Mouse (Mus musculus) testis, adult 2 months (tissue): Measurements from ENCODE around the gene Ppp6r1.

Source experiments
- CTCF ChIP-seq: fragments of 200-500 bp; IDR thresholded peaks from 2 replicates; pipeline ENCODE4 v1.5.1; 2012; ENCODE audit warnings: low read depth, mild to moderate bottlenecking, inconsistent platforms, low read length, moderate library complexity; ENCODE audit not compliant: control insufficient read depth, insufficient read depth, insufficient replicate concordance
- POLR2A ChIP-seq: fragments of 200-500 bp; IDR thresholded peaks from 2 replicates; pipeline ENCODE4 v1.6.1; 2012; ENCODE audit warnings: low read depth, mild to moderate bottlenecking, inconsistent platforms, low read length, moderate library complexity; ENCODE audit not compliant: control insufficient read depth

GRCm38 (mm10) chr7:4611511-4611910, 47.3 kb downstream of the Ppp6r1 start:
- TF ChIP-seq POLR2A, result no peak
- TF ChIP-seq CTCF, result no peak
